11 mouse cellular contexts compared by ENCODE assay signal in the genomic region with DNA sequence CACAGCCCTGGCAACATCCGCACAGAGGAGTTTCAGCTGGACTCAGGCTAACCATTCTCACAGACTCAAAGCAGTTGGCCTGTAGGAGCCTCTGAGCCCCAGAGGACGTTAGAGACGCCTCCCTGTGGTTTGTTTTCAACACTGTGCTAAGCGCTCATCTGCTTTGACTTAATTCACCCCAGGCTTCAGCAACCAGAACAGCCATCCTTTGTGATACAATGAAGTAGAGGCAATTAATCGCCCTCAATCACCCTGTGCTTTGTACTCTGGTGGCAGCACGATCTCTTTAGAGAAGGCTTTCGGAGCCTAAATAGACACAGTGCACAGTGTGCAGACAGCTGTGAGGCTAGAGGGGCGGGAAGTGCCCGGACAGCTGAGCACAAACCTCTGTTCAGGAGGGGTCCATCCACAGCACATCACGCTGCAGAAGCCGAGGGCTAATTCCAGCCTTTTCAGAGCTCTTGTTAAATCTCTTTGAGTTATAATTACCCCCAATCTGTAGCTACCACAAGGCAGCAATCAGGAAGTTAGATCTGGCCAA. TPM values are rescaled to one million over a fixed set of nuclear protein-coding genes. Genes with fewer than 3 reads are reported as not detected.
DNase-seq lines count a peak whose midpoint lies in the region; ATAC-seq lines count a peak whose summit lies in the region.
"Had no signal": no experiment of that assay in that cellular context is flagged by ENCODE, and none has a peak within 500 bp of the region (broad histone marks: within the 10 kb centered on the region; RNA-seq: fewer than 3 reads in every experiment).

No protein-coding gene starts in this region.

- no peak overlapping the region for H3K27ac ChIP-seq in intestine, embryonic 14.5 days (ENCODE audit: low read depth)
- no peak overlapping the region for H3K27ac ChIP-seq in intestine, embryonic 15.5 days
- H3K27ac ChIP-seq in embryonic facial prominence, embryonic 11.5 days (replicated peaks; ENCODE audit: low read depth, low read length) = no peak overlapping the region
- 0 out of 2 replicates have a peak overlapping the region, but pooled peaks have one; percentile 37 for H3K27ac ChIP-seq in hindbrain, embryonic 16.5 days (ENCODE audit: low read depth, low read length)
- peak overlapping the region; percentile 35; the same call in 1 of the 2 replicates for H3K27ac ChIP-seq in neural tube, embryonic 14.5 days (ENCODE audit: low read depth, low read length)
- H3K27ac ChIP-seq: liver, embryonic 14.5 days had no signal

- peak; percentile 57 for DNase-seq in intestine, embryonic 14.5 days (ENCODE audit: low spot score)
- DNase-seq in embryonic facial prominence, embryonic 11.5 days (ENCODE audit: low spot score) = peak; percentile 69
- no peak for DNase-seq in liver
- DNase-seq in adrenal gland, postnatal 14 days = no peak
- no peak for DNase-seq in kidney, postnatal 36 days
- DNase-seq: adrenal gland, postnatal 10 days; thymus, postnatal 25 days had no signal

- no peak overlapping the region for H3K9ac ChIP-seq in intestine, embryonic 14.5 days (ENCODE audit: low read length)
- H3K9ac ChIP-seq in intestine, embryonic 15.5 days = no peak overlapping the region
- no peak overlapping the region for H3K9ac ChIP-seq in embryonic facial prominence, embryonic 11.5 days (replicated peaks; ENCODE audit: low read length)
- H3K9ac ChIP-seq in hindbrain, embryonic 16.5 days (ENCODE audit: low read depth, low read length) = peak overlapping the region; percentile 23; the same call in 1 of the 2 replicates
- no peak overlapping the region for H3K9ac ChIP-seq in neural tube, embryonic 14.5 days (replicated peaks; ENCODE audit: low read depth, low read length)
- H3K9ac ChIP-seq: liver, embryonic 14.5 days had no signal

- WGBS in intestine, embryonic 14.5 days = 26% methylated on average over 11 of the region's 11 CpGs
- 29% methylated on average over 11 of the region's 11 CpGs for WGBS in intestine, embryonic 15.5 days
- 3% methylated on average over 11 of the region's 11 CpGs for WGBS in embryonic facial prominence, embryonic 11.5 days
- WGBS in hindbrain, embryonic 16.5 days = 9% methylated on average over 11 of the region's 11 CpGs
- WGBS in neural tube, embryonic 14.5 days = 4% methylated on average over 11 of the region's 11 CpGs

- H3K9me3 ChIP-seq in intestine, embryonic 14.5 days (ENCODE audit: control insufficient read depth, low read length) = no peaks in the 10 kb centered on the region
- no peaks in the 10 kb centered on the region for H3K9me3 ChIP-seq in intestine, embryonic 15.5 days
- H3K9me3 ChIP-seq in embryonic facial prominence, embryonic 11.5 days (replicated peaks; ENCODE audit: control insufficient read depth, low read length) = no peaks in the 10 kb centered on the region
- H3K9me3 ChIP-seq in hindbrain, embryonic 16.5 days (ENCODE audit: control insufficient read depth, low read length) = no peaks in the 10 kb centered on the region
- H3K9me3 ChIP-seq in neural tube, embryonic 14.5 days (ENCODE audit: control insufficient read depth, low read length) = no peaks in the 10 kb centered on the region

- no peak overlapping the region for H3K4me3 ChIP-seq in intestine, embryonic 14.5 days (ENCODE audit: low read depth, low read length)
- H3K4me3 ChIP-seq in intestine, embryonic 15.5 days (replicated peaks) = no peak overlapping the region
- no peak overlapping the region for H3K4me3 ChIP-seq in embryonic facial prominence, embryonic 11.5 days (ENCODE audit: low read depth, low read length)
- no peak overlapping the region for H3K4me3 ChIP-seq in hindbrain, embryonic 16.5 days (ENCODE audit: low read length)
- no peak overlapping the region for H3K4me3 ChIP-seq in neural tube, embryonic 14.5 days (ENCODE audit: low read depth, low read length)

- H3K4me2 ChIP-seq in intestine, embryonic 14.5 days (ENCODE audit: low read length) = no peak overlapping the region
- H3K4me2 ChIP-seq in intestine, embryonic 15.5 days (replicated peaks) = no peak overlapping the region
- no peak overlapping the region for H3K4me2 ChIP-seq in embryonic facial prominence, embryonic 11.5 days (ENCODE audit: low read depth, low read length)
- H3K4me2 ChIP-seq in hindbrain, embryonic 16.5 days (ENCODE audit: low read length) = no peak overlapping the region
- no peak overlapping the region for H3K4me2 ChIP-seq in neural tube, embryonic 14.5 days (ENCODE audit: low read depth, low read length)

- no peaks in the 10 kb centered on the region for H3K36me3 ChIP-seq in intestine, embryonic 14.5 days (ENCODE audit: control insufficient read depth, insufficient read depth, low read length)
- H3K36me3 ChIP-seq in intestine, embryonic 15.5 days = no peaks in the 10 kb centered on the region
- H3K36me3 ChIP-seq in embryonic facial prominence, embryonic 11.5 days (replicated peaks; ENCODE audit: control insufficient read depth, insufficient read depth, low read depth, low read length) = no peaks in the 10 kb centered on the region
- no peaks in the 10 kb centered on the region for H3K36me3 ChIP-seq in hindbrain, embryonic 16.5 days (ENCODE audit: control insufficient read depth, insufficient read depth, low read length)
- no peaks in the 10 kb centered on the region for H3K36me3 ChIP-seq in neural tube, embryonic 14.5 days (ENCODE audit: control insufficient read depth, insufficient read depth, low read length)

- no peaks in the 10 kb centered on the region for H3K27me3 ChIP-seq in intestine, embryonic 14.5 days (replicated peaks; ENCODE audit: control insufficient read depth, insufficient read depth, low read length)
- H3K27me3 ChIP-seq in intestine, embryonic 15.5 days (replicated peaks) = no peaks in the 10 kb centered on the region
- no peaks in the 10 kb centered on the region for H3K27me3 ChIP-seq in embryonic facial prominence, embryonic 11.5 days (ENCODE audit: control insufficient read depth, insufficient read depth, low read length)
- no peaks in the 10 kb centered on the region for H3K27me3 ChIP-seq in hindbrain, embryonic 16.5 days (replicated peaks; ENCODE audit: control insufficient read depth, insufficient read depth, low read length)
- H3K27me3 ChIP-seq in neural tube, embryonic 14.5 days (ENCODE audit: control insufficient read depth, insufficient read depth, low read length) = no peaks in the 10 kb centered on the region

- H3K4me1 ChIP-seq in intestine, embryonic 14.5 days (replicated peaks; ENCODE audit: control insufficient read depth, insufficient read depth, low read length) = no peaks in the 10 kb centered on the region; the same call in 1 of the 2 replicates
- H3K4me1 ChIP-seq in intestine, embryonic 15.5 days (replicated peaks) = 0 out of 2 replicates have a peak, but pooled peaks cover 4% of the 10 kb centered on the region
- peaks cover 3% of the 10 kb centered on the region; the same call in 1 of the 2 replicates for H3K4me1 ChIP-seq in embryonic facial prominence, embryonic 11.5 days (ENCODE audit: control insufficient read depth, insufficient read depth, low read length)
- peaks cover 20% of the 10 kb centered on the region for H3K4me1 ChIP-seq in hindbrain, embryonic 16.5 days (ENCODE audit: control insufficient read depth, insufficient read depth, low read depth, low read length)
- H3K4me1 ChIP-seq in neural tube, embryonic 14.5 days (ENCODE audit: control insufficient read depth, insufficient read depth, low read length) = peaks cover 19% of the 10 kb centered on the region

- 0 out of 2 replicates have a peak, but pooled peaks have one; percentile 15 for ATAC-seq in intestine, embryonic 14.5 days (replicated peaks; ENCODE audit: low FRiP score, low TSS enrichment, low read depth)
- no peak for ATAC-seq in intestine, embryonic 15.5 days
- peak; percentile 83 for ATAC-seq in embryonic facial prominence, embryonic 11.5 days (replicated peaks; ENCODE audit: insufficient number of reproducible peaks, low FRiP score, low TSS enrichment, low read depth)
- peak; percentile 70; the same call in 1 of the 2 replicates for ATAC-seq in hindbrain, embryonic 16.5 days
- ATAC-seq in neural tube, embryonic 14.5 days (ENCODE audit: low read depth) = peak; percentile 79

RNA-seq across cellular contexts. Expression of gene Dpysl4, which starts 54.2 kb away (rescaled TPM):
- polyA plus RNA-seq in intestine, embryonic 14.5 days (2014; fragmentation: Nextera tagmentation; extraction: Ambion mirVana) = 28.5 and 30.0 TPM in 2 replicates
- 12.7 and 15.6 TPM in 2 replicates for polyA plus RNA-seq in intestine, embryonic 15.5 days (2015; fragmentation: Nextera tagmentation; extraction: Ambion mirVana)
- 55.6 and 70.4 TPM in 2 replicates for polyA plus RNA-seq in embryonic facial prominence, embryonic 11.5 days (2014; fragmentation: Nextera tagmentation; extraction: Ambion mirVana)
- 177 and 182 TPM in 2 replicates for polyA plus RNA-seq in hindbrain, embryonic 16.5 days (2015; fragmentation: Nextera tagmentation; extraction: Ambion mirVana)
- 256 TPM in 2 replicates for polyA plus RNA-seq in neural tube, embryonic 14.5 days (2014; fragmentation: Nextera tagmentation; extraction: Ambion mirVana)
- total RNA-seq in adrenal gland, postnatal 14 days (2021) = 3.4 and 4.0 TPM in 2 replicates

Comparison
In these comparisons a context has a peak if more than half of its experiments do, and no peak if none do; other contexts are left out.
1. DNase-seq: peak in intestine, embryonic 14.5 days (single experiment) and embryonic facial prominence, embryonic 11.5 days (single experiment); none in liver (single experiment), adrenal gland, postnatal 14 days (single experiment) and kidney, postnatal 36 days (0 of 2).
2. H3K27ac ChIP-seq: peak in hindbrain, embryonic 16.5 days (single experiment) and neural tube, embryonic 14.5 days (single experiment); none in intestine, embryonic 14.5 days (single experiment), intestine, embryonic 15.5 days (single experiment) and embryonic facial prominence, embryonic 11.5 days (single experiment).